Mouse (Mus musculus): ENCODE data around the gene Tha1.

- TF ChIP-seq CTCF (IDR thresholded peaks at IDR 0.05; ENCODE audit: control insufficient read depth, insufficient read depth, insufficient read length) (no peak), CEBPB (IDR thresholded peaks at IDR 0.05; ENCODE audit: low read depth) (no peak), MYOG (IDR thresholded peaks at IDR 0.05; ENCODE audit: control insufficient read depth, extremely low read depth, insufficient read length) (no peak), USF1 (IDR thresholded peaks at IDR 0.05; ENCODE audit: low read depth) (no peak)
Measured at GRCm38 (mm10) chr11:117854241-117854640, 19.0 kb downstream of the Tha1 start.

All from C2C12 (cell line).